Mouse (Mus musculus) adrenal gland, postnatal 14 days (tissue): Measurements from ENCODE around the gene Oit3. TPM values are rescaled to one million over a fixed set of nuclear protein-coding genes. Genes with fewer than 3 reads are reported as not detected.
"Not testable (repeated sequence)": the region's sequence is repeated elsewhere in the genome, so short reads cannot be mapped to it uniquely, and the experiment has no call there.

Source experiments
- DNase-seq: peaks from one replicate; pipeline ENCODE4 v3.0.0; 2021; ENCODE audit warnings: mixed read lengths
- total RNA-seq: library from RNA; stranded (reverse); gene quantifications from 2 replicates; pipeline ENCODE4 v1.2.3, GENCODE M21; 2021

Oit3 gene
- total RNA-seq, 1 experiment from 2014 or later, result 6.9 TPM

GRCm38 (mm10) chr10:59429448-59430135 lies 12.0 kb downstream of the Oit3 start:
- peak; percentile 53 for DNase-seq

DNA sequence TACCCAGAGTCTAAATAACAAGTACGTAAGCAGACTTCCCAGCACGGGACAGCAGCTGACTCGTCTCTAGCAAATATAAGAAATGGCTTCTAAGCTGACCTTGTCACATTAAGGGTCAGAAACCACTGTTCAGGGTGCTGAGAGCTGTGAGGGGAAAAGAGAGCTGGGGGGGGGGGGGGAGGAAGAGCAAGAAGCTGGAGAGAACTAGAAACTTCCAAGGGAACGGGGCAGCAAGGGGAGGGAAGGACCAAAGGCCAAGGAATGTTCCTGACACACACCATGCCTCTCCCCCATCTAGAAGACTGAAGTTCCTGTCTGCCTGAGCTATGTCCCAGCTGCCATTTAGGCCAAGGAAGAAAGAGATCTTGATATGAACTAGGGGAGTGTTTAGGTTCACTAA lies 15.2 kb downstream of the Oit3 start:
- no peak for DNase-seq

DNA sequence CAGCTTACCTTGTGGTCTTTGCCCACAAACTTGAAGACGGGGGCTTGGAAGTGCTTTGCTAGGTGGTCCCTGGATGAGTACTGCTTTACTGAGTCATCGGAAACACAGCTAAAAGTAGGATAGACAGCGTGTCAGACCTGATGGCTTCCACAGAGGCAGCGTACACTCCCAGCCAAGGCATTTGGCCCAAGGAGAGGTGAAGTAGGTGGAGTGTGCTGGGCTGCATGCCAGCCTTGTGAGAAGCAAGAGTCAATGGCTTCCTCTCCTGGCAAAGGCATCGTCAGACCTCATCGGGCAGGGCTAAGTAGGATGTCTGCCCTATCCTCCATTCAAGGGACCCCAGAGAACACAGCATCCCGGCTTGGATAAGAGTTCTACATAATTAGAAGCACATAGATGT lies 16.2 kb downstream of the Oit3 start:
- peak; percentile 73 for DNase-seq

GRCm38 (mm10) chr10:59424453-59424852 lies 17.1 kb downstream of the Oit3 start:
- DNase-seq, result peak; percentile 31

DNA sequence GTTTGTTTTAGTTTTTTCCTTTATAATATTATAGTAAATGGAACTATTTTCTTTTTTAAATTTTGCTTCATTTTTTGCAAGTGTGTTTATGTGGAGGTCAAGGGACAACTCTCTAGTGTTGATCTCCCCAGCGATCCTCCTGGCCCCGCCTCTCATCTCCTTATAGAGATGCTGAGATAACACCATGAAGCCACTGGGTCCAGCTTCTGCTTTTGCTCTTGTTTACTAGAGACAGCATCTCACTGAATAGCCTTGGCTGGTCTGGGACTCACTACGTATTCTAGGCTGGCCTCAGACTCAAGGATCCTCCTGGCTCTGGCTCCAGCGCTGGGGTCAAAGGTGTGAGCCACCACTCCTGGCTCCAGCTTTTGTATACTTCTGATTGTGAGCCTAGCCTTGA lies 22.1 kb downstream of the Oit3 start:
- DNase-seq, result no peak

DNA sequence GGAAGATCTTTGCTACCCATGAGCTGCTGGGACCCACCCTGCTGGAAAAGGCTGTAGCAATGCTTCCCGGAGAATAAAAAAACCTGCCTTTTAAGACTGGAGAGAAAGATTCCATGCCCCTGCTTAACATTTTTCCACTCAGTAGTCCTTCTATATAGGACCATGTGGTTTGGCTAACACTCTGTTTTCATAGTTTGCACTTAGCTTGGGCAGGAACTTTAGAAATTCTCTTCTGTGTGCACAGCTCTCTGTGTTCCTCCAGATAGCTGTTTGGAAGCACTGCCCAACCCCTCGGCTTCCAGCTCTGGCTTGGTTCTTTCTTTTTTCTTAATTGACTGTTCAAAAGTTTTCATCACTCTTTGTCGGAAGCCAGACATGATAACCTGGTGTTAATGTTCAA lies 25.0 kb downstream of the Oit3 start:
- DNase-seq, result no peak

- DNase-seq, result no peak
These were observed 27.9 kb downstream of the Oit3 start for GRCm38 (mm10) chr10:59413711-59414110.

GRCm38 (mm10) chr10:59410264-59410663 lies 31.3 kb downstream of the Oit3 start:
- no peak for DNase-seq

DNA sequence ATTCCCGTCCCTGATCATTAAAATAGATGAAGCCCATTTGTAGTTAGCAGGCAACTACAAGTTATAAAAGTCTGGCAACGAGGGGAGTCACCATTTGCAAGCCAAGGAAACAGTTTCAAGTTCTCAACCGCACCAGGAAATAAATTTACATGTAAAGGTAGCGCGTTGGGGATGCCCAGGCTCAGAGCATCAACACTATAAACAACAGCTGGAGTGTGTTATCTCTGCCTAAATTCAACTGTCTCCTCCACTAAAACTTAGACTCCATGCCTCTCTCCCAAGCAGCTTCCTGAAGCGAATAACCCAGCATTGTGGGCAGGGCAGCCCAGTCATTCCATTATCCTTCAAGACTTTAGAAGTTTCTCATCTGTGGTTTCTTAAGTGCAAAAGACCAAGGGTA lies 33.1 kb downstream of the Oit3 start:
- no peak for DNase-seq

DNA sequence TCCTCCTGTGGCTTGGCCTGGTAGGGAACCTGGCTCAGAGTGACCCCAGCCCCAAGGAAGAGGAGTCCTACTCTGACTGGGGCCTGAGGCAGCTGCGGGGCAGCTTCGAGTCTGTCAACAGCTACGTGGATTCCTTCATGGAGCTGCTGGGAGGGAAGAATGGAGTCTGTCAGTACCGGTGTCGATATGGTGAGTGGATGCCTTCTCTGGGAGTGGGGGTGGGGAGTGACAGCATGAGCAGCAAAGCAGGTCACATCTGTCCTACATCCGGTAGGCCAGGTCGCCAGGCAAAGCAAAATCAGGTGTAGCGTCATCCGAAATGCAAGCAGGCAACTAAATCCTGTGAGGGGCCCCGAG lies 37.8 kb downstream of the Oit3 start:
- no peak for DNase-seq

- DNase-seq, result no peak
These were observed 38.4 kb downstream of the Oit3 start, which contains the start of gene Pla2g12b for GRCm38 (mm10) chr10:59402899-59403792. TSS of gene Pla2g12b (plus strand) at chr10:59403660.

DNA sequence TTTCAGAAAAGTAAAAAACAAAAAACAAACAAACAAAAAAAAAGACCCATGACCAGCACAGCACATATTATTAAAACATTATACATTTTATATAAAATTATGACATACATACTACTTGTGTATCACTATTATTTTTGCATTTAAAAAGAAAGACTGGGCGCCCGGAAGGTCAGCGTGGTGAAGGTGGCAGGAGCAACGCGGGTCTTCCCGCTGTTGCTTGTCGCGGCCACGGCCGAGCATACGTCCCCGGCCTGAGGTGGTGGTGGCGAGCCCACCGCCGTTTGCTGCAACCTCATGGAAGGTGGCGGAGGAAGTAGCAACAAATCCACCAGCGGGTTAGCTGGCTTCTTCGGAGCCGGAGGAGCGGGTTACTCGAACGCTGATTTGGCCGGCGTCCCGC lies 46.1 kb downstream of the Oit3 start, which contains the start of gene Gm10273:
Gm10273 (plus strand) TSS at position 172 of the 400 bp plus-strand sequence.
- not testable (repeated sequence) for DNase-seq

DNA sequence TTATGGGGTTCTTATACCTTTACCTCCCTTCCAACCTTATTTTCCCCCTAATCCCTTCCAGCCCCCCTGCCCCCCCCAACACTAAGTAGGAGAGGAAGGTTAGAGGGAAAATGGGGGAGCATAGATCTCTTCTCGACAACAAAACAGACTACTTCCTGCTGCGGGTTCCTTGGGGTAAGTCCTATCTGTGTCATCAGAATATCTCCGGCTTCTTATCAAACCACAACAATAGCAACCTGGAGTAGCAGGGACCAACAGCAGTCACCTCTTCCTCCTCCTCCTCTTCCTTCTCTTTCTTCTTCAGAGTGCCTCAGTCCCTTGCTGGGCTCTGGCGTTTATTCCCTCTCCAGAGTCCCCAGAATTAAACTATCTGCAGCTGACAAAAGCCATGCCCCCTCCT lies 49.7 kb downstream of the Oit3 start:
- no peak for DNase-seq

DNA sequence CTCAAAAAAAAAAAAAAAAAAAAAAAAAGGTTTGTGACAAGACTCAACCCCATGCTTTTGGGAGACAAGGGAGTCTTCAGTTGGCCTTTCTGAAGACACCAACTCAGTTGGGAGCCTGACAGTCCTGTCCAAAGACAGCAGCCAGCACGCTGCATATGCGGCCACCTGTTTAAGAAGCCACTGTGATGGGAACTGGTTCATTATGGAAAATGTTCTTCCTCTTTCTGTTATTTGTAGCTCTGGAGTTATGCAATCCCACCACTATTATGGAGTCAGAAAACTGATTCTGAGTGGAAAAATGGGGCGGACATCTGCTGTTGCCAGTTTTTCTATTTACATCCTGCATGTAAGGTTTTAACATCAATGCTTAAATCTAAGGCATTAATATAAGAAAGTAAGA lies 51.9 kb downstream of the Oit3 start:
- DNase-seq, result no peak

DNA sequence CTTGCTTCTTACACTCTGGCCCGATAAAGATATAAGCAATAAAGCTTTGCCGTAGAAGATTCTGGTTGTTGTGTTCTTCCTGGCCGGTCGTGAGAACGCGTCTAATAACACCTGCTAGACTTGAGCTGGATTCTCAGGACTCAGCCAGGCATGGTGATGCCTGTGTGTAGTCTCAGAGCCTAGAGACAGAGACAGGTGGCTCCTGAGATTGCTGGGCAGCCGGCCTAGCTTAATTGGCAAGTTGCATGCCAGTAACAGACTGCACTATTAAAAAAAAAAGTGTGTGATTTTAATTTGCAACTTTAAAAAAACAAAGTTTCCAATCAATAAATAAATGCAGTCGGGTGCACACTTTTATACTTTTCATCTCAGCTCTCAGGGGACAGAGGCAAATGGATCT lies 54.6 kb downstream of the Oit3 start:
- no peak for DNase-seq

DNA sequence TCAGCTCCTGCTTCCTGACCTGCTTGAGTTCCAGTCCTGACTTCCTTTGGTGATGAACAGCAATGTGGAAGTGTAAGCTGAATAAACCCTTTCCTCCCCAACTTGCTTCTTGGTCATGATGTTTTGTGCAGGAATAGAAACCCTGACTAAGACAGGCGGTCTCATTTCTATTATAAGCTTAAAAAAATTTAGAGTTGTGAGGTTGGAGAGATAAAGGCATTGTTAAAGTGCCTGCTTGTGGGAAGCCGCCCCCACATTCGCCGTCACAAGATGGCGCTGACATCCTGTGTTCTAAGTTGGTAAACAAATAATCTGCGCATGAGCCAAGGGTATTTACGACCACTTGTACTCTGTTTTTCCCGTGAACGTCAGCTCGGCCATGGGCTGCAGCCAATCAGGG lies 60.0 kb downstream of the Oit3 start:
- not testable (repeated sequence) for DNase-seq

DNA sequence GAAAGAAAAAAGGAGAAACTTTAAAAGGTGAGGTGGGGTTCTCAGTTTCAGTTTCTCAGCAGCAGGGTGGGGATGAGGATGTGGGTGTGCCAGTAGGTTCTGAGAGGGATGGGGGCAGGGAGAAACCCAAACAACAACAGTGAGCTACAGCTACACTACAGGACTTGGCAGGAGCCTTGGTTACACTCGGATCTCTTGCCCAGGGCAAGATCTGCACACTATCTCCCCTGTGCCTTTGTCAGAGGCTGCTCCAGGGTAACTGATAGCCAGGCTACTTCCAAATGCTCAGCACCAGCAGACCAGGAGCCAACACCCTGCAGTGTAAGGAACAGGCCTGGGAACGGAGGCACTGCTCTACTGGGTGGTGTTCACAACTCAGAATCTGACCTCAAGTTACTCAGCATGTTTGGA lies 61.2 kb downstream of the Oit3 start:
- DNase-seq, result no peak

DNA sequence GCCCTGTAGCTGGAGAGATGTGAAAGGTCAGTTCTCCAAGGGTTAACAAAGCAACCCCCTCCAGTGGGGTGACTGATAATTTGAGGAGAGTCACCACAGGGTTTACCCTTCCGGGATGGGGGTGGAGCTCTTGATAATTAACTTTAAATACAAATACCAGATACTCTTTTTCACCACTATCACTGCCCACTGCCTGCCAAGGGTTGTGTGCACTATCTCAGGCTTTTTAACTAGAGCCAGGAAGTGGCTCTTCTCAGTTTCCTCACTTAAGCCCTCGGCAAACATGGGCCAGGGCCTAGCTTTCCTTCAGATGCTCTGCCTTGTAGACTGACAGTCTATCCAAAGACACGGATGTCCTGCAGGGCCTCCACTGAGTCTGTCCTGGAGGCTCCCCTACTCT lies 61.7 kb downstream of the Oit3 start:
- no peak for DNase-seq

DNA sequence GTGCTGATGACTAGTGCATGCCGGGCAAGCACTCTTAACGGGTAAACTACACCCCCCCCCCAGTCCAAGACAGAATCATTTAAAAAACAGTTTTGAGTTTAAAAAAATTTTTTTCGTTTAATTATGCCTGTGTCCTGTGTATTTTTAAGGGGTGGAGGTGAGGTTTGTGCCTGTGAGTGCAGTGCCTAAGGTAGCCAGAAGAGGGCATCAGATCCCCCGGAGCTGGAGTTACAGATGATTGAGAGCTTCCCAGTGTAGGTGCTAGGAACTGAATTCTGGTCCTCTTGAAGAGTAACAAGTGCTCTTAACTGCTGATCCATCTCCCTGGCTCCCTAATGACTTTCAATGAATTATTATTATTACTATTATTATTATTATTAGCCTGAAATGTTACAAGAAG lies 62.9 kb downstream of the Oit3 start:
- DNase-seq, result no peak

DNA sequence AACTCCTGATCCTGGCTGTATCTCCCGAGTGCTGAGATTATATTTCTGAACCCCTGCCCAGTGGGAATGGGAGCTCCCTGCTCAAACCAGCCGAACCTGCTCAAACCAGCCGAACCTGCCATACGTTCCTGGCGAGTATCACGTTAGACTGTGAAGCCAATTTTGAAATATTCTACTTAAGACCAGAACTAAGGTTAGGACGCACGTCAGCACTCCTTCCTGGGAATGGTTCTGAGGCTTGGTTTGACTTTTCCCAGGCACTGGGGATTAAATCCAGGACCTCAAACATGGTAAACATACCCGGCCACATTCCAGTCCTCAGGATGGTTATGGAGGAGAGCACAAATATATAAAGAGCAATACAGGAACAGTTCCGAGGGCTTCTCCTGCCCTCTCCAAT lies 63.7 kb downstream of the Oit3 start:
- no peak for DNase-seq
